Mouse (Mus musculus): Measurements from ENCODE around the gene Ppp2r3a. TPM values are rescaled to one million over a fixed set of nuclear protein-coding genes. Genes with fewer than 3 reads are reported as not detected.

The Ppp2r3a gene
- polyA plus RNA-seq, 1 experiment from 2014 or later, result 2.6 TPM

DNA sequence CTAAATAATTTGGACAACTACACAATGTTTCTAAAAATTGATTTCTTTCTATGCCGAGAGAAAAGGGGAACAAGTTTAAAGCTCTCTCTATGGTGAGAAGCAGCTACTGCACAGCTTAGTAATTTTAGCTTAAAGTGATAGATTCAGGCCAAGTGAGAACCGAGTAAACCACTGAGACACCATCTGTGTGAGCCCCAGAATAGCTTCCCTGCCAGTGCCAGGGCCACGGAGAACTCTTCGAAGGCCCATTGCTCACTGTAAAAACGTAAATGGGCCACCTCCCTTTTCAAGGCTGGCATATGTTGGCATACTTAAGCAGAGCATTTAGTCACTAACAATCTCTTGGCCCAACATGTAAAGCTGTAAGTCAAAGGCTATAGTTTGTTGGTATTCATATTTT lies 91.5 kb downstream of the Ppp2r3a start:
- H3K9ac ChIP-seq (replicated peaks), result no peak overlapping the region
- H3K27me3 ChIP-seq (ENCODE audit: insufficient read depth, low read length), result no peaks in the 10 kb centered on the region
- 54% methylated on average over 5 of the region's 5 CpGs for WGBS (ENCODE audit: insufficient replicate concordance)
- DNase-seq, result no peak
- H3K4me3 ChIP-seq (ENCODE audit: low read depth, low read length), result no peak overlapping the region
- no peaks in the 10 kb centered on the region for H3K4me1 ChIP-seq (ENCODE audit: insufficient read depth)
- H3K27ac ChIP-seq (ENCODE audit: low read depth), result no peak overlapping the region
- H3K4me2 ChIP-seq (ENCODE audit: low read depth, low read length), result no peak overlapping the region
- H3K36me3 ChIP-seq (replicated peaks; ENCODE audit: insufficient read depth, low read length), result no peaks in the 10 kb centered on the region; the same call in 1 of the 2 replicates
- ATAC-seq, result no peak
- H3K9me3 ChIP-seq (ENCODE audit: low read length), result no peaks in the 10 kb centered on the region
- TF ChIP-seq EP300 (IDR thresholded peaks at IDR 0.05; ENCODE audit: low read depth) (no peak), CTCF (IDR thresholded peaks at IDR 0.05; ENCODE audit: low read depth) (no peak)

DNA sequence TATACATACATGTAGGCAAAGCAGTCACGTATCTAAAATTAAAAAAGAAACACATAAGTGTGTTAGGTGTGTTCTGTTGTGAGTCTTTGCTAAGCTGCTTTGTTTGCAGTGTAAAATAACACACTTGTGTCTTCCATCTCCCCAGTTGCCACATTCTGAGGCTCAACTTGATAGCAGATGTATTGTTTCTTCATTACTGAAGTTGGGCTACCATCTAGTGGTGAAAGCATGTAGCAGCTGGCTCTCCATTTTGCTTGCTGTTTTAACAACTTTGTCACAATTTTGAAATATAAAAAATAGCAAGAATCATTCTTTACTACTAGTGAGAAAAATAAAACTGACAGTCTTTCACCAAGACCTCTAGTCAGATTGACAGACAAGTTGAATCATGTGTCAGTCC lies 92.2 kb downstream of the Ppp2r3a start:
- Histone ChIP-seq H3K27me3 (ENCODE audit: insufficient read depth, low read length) (no peaks in the 10 kb centered on the region), H3K4me1 (ENCODE audit: insufficient read depth) (no peaks in the 10 kb centered on the region), H3K36me3 (replicated peaks; ENCODE audit: insufficient read depth, low read length) (no peaks in the 10 kb centered on the region; the same call in 1 of the 2 replicates), H3K4me2 (ENCODE audit: low read depth, low read length) (no peak overlapping the region), H3K27ac (ENCODE audit: low read depth) (no peak overlapping the region), H3K4me3 (ENCODE audit: low read depth, low read length) (no peak overlapping the region), H3K9me3 (ENCODE audit: low read length) (no peaks in the 10 kb centered on the region), H3K9ac (replicated peaks) (no peak overlapping the region)
- WGBS (ENCODE audit: insufficient replicate concordance), result 88% methylated on average over 1 of the region's 1 CpGs
- DNase-seq (no peak), ATAC-seq (no peak)
- TF ChIP-seq CTCF (IDR thresholded peaks at IDR 0.05; ENCODE audit: low read depth) (peak; percentile 79), EP300 (IDR thresholded peaks at IDR 0.05; ENCODE audit: low read depth) (no peak)

DNA sequence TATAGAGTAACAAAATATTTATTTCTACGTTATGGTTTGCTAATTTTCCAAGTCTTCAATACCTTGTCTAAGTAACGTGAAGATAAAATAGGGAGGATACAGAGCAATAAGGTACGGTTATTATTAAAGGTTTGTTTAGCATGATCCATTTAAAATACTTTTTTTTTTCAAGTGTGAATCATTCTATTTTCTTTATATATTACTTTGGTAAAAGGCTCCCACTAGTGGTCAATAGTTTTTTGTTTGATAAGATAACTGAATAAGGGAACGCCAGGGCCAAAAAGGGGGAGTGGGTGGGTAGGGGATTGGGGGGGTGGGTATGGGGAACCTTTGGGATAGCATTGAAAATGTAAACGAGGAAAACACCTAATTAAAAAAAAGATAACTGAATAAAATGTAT lies 98.7 kb downstream of the Ppp2r3a start:
- H3K27ac ChIP-seq (ENCODE audit: low read depth), result no peak overlapping the region
- ATAC-seq (no peak), DNase-seq (no peak)
- no peaks in the 10 kb centered on the region for H3K9me3 ChIP-seq (ENCODE audit: low read length)
- no peaks in the 10 kb centered on the region for H3K27me3 ChIP-seq (ENCODE audit: insufficient read depth, low read length)
- no peak overlapping the region for H3K9ac ChIP-seq (replicated peaks)
- WGBS (ENCODE audit: insufficient replicate concordance), result 70% methylated on average over 5 of the region's 5 CpGs
- peaks cover 12% of the 10 kb centered on the region; the same call in 1 of the 2 replicates for H3K36me3 ChIP-seq (replicated peaks; ENCODE audit: insufficient read depth, low read length)
- no peak overlapping the region for H3K4me3 ChIP-seq (ENCODE audit: low read depth, low read length)
- TF ChIP-seq CTCF (IDR thresholded peaks at IDR 0.05; ENCODE audit: low read depth) (no peak), EP300 (IDR thresholded peaks at IDR 0.05; ENCODE audit: low read depth) (no peak)
- no peak overlapping the region for H3K4me2 ChIP-seq (ENCODE audit: low read depth, low read length)
- H3K4me1 ChIP-seq (ENCODE audit: insufficient read depth), result no peaks in the 10 kb centered on the region

DNA sequence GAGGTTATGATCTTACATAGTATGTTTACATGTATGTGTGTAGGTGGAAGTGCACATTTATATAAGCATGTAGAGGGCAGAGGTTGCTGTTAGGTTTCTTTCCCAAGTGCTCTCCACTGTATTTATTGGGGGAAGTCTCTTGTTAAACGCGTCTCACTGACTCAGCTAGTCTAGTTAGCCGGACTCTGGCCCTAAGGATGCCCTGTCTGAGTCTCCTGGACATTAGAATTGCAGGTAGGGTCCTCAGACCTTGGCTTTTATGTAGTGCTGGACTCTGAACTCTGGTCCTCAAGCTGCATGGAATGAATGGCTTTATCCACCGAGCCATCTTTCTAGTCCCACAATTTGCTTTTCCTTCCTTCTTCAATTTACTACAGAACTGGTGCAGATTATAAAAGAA lies 108.0 kb downstream of the Ppp2r3a start:
- Histone ChIP-seq H3K36me3 (replicated peaks; ENCODE audit: insufficient read depth, low read length) (peaks cover 13% of the 10 kb centered on the region; the same call in 1 of the 2 replicates), H3K4me1 (ENCODE audit: insufficient read depth) (no peaks in the 10 kb centered on the region), H3K27me3 (ENCODE audit: insufficient read depth, low read length) (no peaks in the 10 kb centered on the region), H3K4me3 (ENCODE audit: low read depth, low read length) (no peak overlapping the region), H3K9ac (replicated peaks) (no peak overlapping the region), H3K4me2 (ENCODE audit: low read depth, low read length) (no peak overlapping the region), H3K27ac (ENCODE audit: low read depth) (no peak overlapping the region), H3K9me3 (ENCODE audit: low read length) (no peaks in the 10 kb centered on the region)
- 87% methylated on average over 4 of the region's 4 CpGs for WGBS (ENCODE audit: insufficient replicate concordance)
- ATAC-seq (no peak), DNase-seq (no peak)
- TF ChIP-seq EP300 (IDR thresholded peaks at IDR 0.05; ENCODE audit: low read depth) (no peak), CTCF (IDR thresholded peaks at IDR 0.05; ENCODE audit: low read depth) (no peak)

DNA sequence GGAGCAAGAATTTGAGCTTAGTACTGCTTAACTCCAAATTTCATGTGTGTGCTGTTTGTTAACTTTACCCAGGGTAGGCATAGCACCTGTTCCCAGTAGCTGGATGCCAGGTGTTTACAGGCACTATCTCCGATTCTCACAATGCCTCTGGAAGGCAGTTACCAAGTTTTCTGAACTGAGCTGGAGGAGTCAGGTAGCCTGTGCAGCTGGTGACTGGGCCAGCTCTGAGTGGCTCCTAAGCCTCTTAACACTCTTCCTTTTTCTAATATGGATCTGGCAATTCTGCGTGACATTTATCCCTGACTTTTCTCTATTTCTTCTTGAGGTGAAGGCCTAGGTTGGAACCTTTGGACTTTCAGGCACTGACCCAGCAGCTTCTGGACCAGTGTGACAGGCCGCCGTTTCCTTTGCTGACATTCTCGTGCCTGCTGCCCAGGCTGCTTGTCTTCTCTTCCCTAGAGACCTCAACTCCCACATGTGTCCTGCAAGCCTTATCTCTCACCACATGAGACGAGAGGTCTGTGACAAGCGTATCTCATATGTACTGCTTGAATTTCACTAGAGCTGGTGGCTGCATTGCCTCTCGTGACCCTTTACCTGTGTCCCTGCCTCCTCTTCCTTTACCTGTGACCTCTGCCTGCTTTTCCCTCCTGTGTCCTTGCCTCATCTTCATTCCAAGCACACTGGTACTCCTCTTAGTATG lies 137.3 kb downstream of the Ppp2r3a start:
- H3K27ac ChIP-seq (ENCODE audit: low read depth), result no peak overlapping the region
- H3K36me3 ChIP-seq (replicated peaks; ENCODE audit: insufficient read depth, low read length), result no peaks in the 10 kb centered on the region
- ATAC-seq (no peak; the same call in 1 of the 2 replicates), DNase-seq (no peak)
- WGBS (ENCODE audit: insufficient replicate concordance), result 61% methylated on average over 8 of the region's 8 CpGs
- H3K9me3 ChIP-seq (ENCODE audit: low read length), result no peaks in the 10 kb centered on the region
- TF ChIP-seq EP300 (IDR thresholded peaks at IDR 0.05; ENCODE audit: low read depth) (no peak), CTCF (IDR thresholded peaks at IDR 0.05; ENCODE audit: low read depth) (no peak)
- H3K9ac ChIP-seq (replicated peaks), result no peak overlapping the region
- no peaks in the 10 kb centered on the region for H3K4me1 ChIP-seq (ENCODE audit: insufficient read depth)
- no peaks in the 10 kb centered on the region for H3K27me3 ChIP-seq (ENCODE audit: insufficient read depth, low read length)
- no peak overlapping the region for H3K4me3 ChIP-seq (ENCODE audit: low read depth, low read length)
- H3K4me2 ChIP-seq (ENCODE audit: low read depth, low read length), result no peak overlapping the region

DNA sequence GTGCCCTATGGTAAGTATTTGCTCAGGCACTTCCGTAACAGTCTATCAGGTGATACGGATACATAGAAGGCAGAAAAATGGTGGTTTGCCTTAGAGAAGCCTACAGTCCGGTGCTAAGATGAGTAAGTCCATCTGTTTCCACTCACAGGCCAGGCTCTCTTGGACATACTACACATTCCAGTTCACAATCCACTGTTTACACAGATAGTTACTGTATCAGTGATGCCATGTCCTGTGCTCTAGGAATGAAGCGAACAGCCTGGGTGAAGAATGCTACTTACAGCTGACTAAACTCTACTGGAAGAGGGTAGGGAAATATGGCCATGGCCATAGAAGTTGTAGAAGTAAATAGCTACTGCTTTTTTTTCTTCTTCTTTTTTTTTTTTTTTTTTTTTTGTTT lies 138.3 kb downstream of the Ppp2r3a start:
- Histone ChIP-seq H3K4me1 (ENCODE audit: insufficient read depth) (no peaks in the 10 kb centered on the region), H3K27ac (ENCODE audit: low read depth) (no peak overlapping the region), H3K9ac (replicated peaks) (no peak overlapping the region), H3K4me2 (ENCODE audit: low read depth, low read length) (no peak overlapping the region), H3K9me3 (ENCODE audit: low read length) (no peaks in the 10 kb centered on the region), H3K27me3 (ENCODE audit: insufficient read depth, low read length) (no peaks in the 10 kb centered on the region), H3K4me3 (ENCODE audit: low read depth, low read length) (no peak overlapping the region), H3K36me3 (replicated peaks; ENCODE audit: insufficient read depth, low read length) (no peaks in the 10 kb centered on the region)
- no peak for TF ChIP-seq EP300 (IDR thresholded peaks at IDR 0.05; ENCODE audit: low read depth)
- TF ChIP-seq CTCF (IDR thresholded peaks at IDR 0.05; ENCODE audit: low read depth), result no peak
- no peak for DNase-seq
- 88% methylated on average over 4 of the region's 4 CpGs for WGBS (ENCODE audit: insufficient replicate concordance)
- ATAC-seq, result no peak
